Mouse (Mus musculus) forelimb bud, embryonic 11.5 days (tissue): ENCODE measurements around the gene Zfp36l1.

ENCODE experiments used
- DNase-seq: peaks from one replicate; pipeline ENCODE4 v3.0.0-alpha.2; 2012; ENCODE audit warnings: low read depth, low spot score

The Zfp36l1 gene

GRCm38 (mm10) chr12:80070534-80071287, 42.1 kb downstream of the Zfp36l1 start:
- DNase-seq: no peak

- no peak for DNase-seq
Observed at GRCm38 (mm10) chr12:80069040-80069439, 43.8 kb downstream of the Zfp36l1 start.

- DNase-seq: no peak
Observed at GRCm38 (mm10) chr12:80068016-80068415, 44.8 kb downstream of the Zfp36l1 start.

- no peak for DNase-seq
Observed at GRCm38 (mm10) chr12:80065049-80065448, 47.8 kb downstream of the Zfp36l1 start.

DNA sequence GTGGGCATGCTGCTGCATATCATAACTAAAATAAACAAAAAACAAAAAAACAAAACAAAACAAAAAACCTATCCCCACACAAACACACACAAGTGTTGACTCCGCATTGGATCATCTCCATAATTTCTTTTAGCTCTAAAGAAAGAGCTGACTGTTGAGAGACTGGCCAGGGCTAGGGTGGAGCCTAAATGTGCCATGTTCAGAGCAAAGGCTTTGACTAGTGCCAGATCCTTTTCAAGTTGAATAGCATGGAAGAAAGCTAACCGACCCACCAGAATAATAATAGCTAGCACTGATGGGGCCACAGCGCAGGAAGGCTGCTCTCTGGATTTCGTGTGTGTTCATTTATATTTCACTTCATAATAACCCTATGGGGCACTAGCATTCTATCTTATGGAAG, 48.5 kb downstream of the Zfp36l1 start:
- no peak for DNase-seq

DNA sequence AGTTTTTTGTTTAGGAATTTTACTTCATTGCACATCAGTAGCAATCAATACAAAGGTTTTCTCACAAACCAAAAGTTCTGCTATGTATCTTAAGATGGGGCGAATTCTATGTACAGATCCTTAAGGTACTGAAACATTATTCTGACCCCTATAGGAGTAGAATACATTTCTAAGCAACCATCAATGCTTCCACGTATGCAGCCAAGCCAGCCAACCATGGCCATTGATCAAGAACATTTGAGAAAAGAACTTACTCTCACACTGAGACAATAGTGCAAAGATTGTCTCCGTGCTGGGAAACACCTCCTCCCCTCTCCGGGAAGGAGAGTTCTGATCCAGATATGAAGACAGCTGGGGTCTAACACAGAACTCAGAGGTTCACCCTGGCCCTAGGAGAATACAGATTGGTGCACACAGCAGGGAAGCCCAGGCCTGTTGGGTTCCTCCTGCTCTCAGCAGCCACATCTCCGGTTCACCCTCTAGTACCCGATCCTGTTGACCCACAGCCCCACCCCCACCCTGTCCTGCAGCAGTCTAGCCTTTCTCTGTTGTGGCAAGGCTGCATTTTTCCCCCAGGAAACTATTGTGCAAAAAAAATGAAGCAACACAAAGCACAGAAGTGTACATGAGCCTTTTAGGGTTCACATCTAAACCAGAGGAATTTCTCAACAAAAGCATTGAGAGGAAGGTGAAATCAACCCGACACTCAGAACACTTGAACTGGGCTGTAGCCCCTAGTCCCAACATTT, 49.2 kb downstream of the Zfp36l1 start:
- DNase-seq: no peak

DNA sequence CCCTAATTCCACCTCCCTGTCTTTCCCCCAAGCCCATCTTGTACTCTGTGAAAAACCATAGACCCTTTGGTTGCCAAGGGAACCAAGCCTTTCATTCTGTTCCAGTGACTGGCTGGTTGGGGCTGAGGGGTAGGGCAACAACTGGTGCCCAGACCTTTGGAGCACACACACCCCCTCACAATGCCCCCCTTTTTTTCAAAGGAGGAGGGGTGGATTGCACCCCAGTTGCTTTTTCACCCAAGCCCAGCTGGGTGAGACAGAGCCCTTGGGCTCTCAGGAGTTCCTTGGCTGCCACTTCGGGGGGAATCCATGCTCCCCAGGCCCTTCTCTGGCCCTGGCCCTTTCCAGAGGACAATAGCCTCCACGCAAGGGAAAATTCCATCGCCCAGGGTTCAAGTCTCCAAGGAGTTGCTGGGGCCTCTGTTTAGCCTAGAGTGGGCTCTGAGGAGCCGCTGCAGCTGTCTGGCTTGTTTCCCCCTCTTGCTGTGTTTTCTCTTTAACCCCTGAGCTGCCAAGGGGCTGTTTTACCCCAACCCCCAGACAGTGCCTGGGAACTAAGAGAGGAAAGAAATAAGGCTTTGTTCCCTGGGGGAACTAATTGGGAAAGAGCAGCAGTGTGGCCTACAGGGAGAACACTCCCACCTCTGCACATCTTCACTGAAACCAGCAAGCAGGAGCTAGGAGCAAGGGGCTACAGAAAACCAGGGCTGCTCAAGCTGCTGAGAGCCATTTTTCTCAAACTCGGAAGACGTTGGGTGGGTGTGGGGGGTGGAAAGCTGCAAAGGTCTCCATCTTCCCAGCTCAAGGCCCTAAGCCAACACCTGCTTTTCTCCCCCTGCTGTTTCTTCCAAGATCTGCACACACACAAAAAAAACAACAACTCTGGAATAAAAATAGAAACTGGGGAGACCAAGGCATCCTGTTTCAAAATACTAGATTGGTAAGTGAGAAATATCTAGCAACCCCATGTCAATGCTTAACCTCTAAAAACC, 50.1 kb downstream of the Zfp36l1 start:
- peak; percentile 74 for DNase-seq

DNA sequence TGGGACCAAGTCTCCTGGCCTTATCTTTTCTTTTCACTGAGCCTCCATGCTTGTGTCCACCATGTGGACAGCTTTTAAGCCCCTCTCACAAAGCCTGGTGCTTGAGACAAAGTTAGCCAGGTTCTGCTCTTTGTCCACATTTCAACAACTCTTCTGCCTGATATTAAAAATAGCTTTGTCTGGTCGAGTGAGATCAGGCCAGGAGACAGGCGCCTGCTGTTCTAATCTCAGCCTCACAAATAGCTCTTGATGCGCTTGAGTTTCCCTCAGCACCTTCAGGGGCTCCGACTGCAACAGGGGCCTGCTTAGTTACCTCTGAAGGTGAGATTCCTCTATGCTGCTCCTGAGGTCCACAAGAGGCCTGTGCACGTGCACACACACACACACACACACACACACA, 51.0 kb downstream of the Zfp36l1 start:
- DNase-seq: no peak

- no peak for DNase-seq
Observed at GRCm38 (mm10) chr12:80060809-80061208, 52.0 kb downstream of the Zfp36l1 start.

- DNase-seq: no peak
Observed at GRCm38 (mm10) chr12:80060338-80060737, 52.5 kb downstream of the Zfp36l1 start.

- no peak for DNase-seq
Observed at GRCm38 (mm10) chr12:80059773-80060328, 53.0 kb downstream of the Zfp36l1 start.
